Mouse (Mus musculus) layer of hippocampus, adult 9-10 months (tissue): ENCODE data around the gene Vps51.
A peak's percentile ranks its signal among the peaks of the same experiment; 100 is the strongest.

ENCODE experiments used
- DNase-seq: peaks from one replicate; pipeline ENCODE4 v3.0.0; 2022; ENCODE audit warnings: low spot score

Gene Vps51

DNA sequence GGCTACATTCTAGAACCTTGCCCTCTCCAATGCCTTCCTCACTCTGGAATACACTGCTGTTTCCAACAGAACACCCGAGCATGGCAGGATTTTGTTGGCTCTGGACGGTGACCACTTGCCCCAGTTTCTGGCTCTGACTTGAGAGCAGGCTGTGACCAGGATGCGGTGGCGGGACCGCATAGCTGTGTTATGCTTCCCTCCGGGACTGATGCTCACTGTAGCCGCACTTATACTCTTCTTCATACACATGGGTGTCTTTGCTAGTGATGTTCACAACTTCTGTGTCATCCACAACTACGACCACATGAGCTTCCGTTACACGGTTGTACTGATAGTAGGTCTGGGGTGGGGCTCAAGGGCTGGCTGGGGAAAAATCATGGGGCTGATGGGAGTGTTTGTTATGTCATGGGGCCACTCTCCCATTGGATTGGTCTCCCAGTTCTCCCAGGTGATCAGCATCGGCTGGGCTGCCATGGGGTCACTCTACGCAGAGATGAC is 3.0 kb upstream of the Vps51 start, which contains the start of gene Tmem262:
Tmem262 (plus strand) TSS at position 51 of the 498 bp plus-strand sequence.
- DNase-seq, result no peak

DNA sequence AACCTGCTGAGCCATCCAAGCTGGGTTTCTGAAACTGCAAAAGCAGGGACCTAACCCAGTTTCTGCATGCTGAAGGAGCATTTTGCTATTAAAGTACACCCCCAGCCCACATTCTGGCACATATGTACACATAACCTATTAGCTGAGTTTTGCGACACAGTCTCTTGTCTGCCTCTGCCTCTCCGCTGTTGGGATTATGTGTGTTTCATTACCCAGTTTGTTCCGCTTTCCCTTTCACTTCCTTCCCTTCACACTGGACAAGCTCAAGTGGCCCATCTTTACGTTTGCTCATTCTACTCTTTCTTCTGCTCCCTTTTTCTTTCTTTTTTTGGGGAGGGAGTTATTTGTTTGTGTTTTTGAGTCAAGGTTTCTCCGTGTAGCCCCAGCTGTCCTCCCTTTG is 3.1 kb downstream of the Vps51 start:
- no peak for DNase-seq

- no peak for DNase-seq
These were observed 5.8 kb downstream of the Vps51 start for GRCm38 (mm10) chr19:6071261-6071660.

DNA sequence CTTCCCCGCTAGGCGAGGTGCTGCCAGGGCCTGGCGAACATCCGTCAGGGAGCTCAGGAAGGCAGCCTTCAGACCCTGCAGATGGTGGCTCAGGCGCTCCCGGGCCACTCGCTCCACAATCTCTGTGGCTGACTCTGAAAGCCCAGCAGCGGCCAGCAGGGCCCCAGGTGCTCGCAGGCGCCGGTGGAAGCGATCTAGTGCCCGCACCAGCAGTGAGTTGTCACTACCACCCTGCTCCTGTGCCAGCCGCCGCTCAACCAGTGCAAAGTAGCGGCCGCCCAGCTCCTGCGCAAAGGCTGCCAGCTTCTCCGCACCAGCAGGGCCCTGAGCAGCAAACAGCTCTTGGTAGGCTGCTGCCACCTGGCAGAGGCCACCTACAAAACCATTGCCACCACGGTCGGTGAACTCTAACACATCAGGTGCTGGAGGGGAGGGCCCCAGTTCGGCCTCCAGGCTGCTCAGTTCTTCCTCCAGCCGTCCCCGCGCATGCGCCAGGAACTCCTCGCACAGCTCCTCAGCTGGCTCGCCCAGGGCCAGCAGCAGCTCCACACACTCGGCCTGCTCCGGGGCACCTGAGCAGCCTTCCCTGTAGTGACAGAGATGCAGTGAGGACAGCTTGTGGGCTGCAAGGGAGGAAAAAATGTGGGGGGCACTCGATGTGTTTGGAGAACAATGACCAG is 6.3 kb downstream of the Vps51 start:
- DNase-seq, result no peak

DNA sequence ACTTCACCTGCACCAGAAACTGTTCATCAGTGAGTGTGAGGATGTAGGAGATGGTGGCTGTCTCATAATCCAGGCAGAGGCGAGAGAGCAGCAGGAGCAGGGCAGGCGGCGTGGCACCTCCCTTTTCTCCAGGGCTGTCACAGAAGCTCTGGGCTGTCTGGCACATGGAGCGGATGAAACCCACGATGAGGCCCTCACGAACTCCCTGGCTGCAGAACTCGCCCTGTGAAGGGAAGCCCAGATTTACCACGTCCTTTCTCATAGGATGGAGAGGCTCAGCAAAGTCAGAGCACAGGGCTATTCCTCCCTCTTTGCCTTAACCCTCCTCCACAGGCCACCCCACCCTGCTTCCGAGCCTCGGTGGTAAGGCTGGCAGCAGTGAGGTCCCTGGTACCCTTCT is 7.2 kb downstream of the Vps51 start:
- no peak for DNase-seq

DNA sequence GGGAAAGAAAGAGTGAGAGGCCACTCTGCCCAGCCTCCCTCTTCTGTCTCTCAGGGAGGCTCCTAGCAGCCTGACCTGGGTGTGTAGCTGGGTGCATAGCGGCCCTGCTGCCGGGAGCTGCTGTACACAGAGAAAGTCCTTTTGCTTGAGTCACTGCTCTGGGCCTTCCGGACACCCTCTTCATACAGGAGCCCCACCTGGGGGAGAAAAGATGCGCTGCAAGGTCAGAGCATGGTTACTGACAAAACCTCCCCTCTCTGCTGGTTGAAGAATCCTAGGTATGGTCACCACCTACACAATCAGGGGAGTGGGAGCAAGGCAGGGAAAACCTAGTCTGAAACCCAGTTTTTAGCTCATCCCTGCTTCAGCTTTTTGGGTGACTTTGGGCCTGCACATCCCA is 8.1 kb downstream of the Vps51 start:
- DNase-seq, result no peak

- peak; percentile 63 for DNase-seq
These were observed 9.2 kb downstream of the Vps51 start, which contains the start of gene Tm7sf2 for GRCm38 (mm10) chr19:6067724-6068415. Gene Tm7sf2 (minus strand): TSS chr19:6068373.

DNA sequence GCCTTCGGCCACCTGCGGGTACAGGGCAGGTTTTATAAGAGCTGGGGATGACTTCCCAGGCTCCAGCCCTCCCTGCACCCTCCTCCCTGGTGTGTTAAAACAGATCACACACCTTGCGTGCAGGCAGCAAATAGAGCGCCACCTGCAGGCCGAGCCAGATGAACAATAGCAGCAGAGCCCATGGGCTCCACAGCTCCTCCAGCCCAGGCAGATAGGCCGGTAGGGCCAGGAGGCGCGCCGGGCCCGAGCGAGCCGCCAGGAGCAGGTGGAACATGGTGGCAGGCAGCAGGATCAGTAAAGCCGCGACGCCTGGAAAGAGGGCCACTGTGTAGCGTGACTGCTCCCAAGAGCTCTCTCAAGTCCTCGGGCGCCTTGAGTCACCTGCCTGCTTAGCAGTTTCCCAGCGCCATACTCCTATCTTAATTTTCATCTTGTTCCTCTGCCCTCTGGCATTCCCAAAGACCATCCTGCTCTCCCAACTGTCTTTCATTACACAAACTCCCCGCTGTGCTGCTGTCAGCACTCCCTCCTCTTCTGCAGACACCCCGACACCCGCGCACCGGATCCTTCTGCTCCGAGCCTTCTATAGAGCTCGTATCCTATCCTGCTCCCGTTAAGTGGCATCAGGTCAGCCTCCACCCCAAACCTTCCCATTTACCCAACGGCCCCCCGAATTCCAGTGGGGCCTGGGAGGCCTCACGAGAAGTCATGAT is 9.9 kb downstream of the Vps51 start:
- DNase-seq, result no peak

DNA sequence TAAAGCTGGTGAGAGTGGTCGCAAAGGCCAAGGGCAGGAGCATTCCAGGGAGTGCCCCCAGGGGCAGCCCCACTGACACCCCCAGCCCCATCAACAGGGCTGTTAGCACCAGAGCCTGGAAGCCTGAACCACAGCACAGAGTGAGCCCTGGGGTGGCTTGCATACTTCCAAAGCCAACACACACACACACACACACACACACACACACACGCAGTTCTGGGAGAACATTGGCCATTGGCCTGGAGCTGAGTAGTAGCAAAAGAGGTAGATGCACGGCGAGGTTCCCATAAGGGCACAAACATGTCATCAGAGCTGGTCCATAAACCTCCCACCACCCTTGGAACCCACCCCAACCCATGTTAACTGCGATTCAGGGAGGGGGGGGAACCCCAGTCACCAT is 10.5 kb downstream of the Vps51 start:
- DNase-seq, result no peak

GRCm38 (mm10) chr19:6063081-6063480 is 13.9 kb downstream of the Vps51 start:
- no peak for DNase-seq

DNA sequence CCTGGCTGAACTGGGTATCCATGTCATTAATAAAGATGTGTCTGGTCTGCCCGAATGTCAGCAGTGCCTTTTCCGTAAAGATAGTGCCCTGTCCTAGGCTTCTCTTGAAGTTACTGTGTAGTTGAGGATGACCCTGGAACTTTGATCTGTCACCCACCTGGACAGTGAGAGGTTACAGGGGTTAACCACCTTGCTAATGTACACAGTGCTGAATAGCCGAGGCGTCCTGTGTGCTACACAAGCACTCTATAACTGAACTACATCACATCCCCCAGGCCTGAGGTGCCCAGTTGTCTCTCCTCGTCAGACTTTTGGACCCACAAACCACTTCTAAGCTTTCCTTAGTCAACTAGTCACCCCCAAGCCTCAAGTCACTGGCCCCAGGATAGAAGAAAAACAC is 14.6 kb downstream of the Vps51 start:
- DNase-seq, result no peak

DNA sequence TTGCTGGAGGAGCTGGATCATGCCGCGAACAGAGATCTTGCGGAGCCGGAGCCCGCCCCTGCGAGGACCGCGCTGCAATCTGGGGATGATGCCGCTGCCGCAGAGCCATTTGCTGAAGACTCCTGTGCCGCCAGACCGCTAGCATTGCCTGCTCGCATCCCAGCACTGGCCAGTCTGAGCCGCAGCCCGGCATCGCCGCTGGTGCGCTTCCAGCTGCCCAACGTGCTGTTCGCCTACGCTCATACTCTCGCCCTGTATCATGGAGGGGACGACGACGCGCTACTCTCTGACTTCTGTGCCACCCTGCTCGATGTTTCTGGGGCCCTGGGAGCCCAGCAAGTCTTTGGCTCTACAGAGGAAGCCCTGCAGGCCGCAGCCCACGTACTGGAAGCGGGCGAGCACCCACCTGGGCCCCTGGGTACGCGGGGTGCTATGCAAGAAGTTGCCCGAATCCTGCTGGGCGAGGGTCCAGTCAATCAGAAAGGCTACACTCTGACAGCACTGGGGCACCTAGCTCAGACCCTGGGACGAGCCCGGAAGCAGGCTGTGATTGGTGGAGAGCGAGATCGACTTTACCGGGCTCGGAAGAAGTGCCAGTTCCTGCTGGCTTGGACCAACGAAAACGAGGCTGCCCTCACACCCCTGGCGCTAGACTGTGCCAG is 15.3 kb downstream of the Vps51 start:
- no peak for DNase-seq

- DNase-seq, result peak; percentile 85
These were observed 16.0 kb downstream of the Vps51 start, which contains the start of gene Znhit2 for GRCm38 (mm10) chr19:6061021-6061533. Gene Znhit2 (plus strand): TSS chr19:6061192.

- no peak for DNase-seq
These were observed 18.1 kb downstream of the Vps51 start for GRCm38 (mm10) chr19:6058966-6059365.

- no peak for DNase-seq
These were observed 18.5 kb downstream of the Vps51 start for GRCm38 (mm10) chr19:6058513-6058912.

DNA sequence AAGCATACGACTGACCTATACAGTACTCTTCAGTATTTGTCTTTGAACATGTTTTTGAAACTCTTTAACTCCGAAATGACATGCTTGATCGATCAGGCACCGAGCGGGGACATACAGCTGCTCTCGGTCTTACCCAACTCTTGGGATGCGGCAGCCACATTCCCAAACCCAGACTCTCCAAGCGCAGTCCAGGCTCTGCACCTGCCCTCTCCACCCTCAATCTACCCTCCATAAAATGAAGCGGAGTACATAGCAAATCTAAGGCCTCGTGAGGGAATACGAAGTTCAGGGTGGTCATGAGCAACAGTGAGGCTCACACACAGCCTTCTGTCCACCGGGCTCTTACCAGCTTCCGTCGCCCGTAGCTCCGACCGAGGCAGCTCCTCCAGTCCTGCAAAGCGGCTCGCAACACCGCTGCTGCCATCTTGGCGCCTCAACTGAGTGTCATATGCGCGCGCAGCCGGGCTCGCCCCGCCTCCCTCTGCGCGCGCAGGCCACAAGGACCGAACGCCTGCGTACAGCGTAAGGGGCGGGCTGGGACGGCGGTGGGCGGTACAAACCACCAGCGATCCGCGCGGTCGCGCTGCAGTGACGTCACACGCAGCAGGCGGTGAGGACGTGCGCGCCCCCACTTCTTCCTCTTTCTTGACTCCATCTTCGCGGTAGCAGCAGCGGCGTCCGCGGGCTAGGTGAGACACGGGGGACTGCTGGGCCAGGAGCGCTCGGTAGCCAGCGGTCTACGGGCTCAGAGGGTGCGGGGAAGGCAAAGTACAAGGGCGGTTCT is 19.5 kb downstream of the Vps51 start, which contains the start of the genes Mrpl49 and Fau:
Mrpl49 (minus strand) TSS at position 473 of the 784 bp plus-strand sequence.
Fau (plus strand) TSS at position 532 of the 784 bp plus-strand sequence.
- DNase-seq, result peak; percentile 87

GRCm38 (mm10) chr19:6056696-6057095 is 20.3 kb downstream of the Vps51 start:
- DNase-seq, result no peak

DNA sequence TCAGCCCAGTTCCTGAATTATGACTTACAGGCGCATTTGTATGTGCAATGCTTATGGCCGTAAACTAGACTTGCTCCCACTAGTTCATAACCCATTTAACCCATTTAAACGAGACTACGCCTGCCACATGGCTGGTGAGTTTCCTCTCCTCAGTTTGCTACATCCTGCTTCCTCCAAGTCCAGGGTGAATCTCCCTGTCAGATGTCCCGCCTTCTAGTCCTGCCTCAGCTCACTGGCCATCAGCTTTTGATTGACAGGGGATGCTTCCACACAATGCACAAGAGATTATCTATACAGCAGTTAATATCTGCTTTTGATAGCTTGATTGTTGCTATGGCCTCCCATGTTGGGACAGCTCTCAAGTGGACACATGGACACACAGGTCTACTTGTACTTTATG is 22.7 kb downstream of the Vps51 start:
- no peak for DNase-seq

- no peak for DNase-seq
These were observed 24.5 kb downstream of the Vps51 start for GRCm38 (mm10) chr19:6052516-6052915.

GRCm38 (mm10) chr19:6048681-6049410 is 28.2 kb downstream of the Vps51 start:
- DNase-seq, result no peak

DNA sequence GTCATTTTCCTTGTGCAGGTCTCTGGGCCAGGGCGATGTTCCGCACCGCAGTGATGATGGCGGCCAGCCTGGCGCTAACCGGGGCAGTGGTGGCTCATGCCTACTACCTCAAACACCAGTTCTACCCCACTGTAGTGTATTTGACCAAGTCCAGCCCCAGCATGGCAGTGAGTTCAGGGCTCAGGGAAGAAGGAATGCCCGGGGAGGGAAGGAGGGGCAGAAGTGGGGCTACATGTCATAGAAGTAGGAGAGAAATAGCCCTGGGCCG is 29.2 kb downstream of the Vps51 start:
- no peak for DNase-seq
